Mouse (Mus musculus): ENCODE results near the gene Gchfr.
A peak's percentile ranks its signal among the peaks of the same experiment; 100 is the strongest.

Gchfr gene

DNA sequence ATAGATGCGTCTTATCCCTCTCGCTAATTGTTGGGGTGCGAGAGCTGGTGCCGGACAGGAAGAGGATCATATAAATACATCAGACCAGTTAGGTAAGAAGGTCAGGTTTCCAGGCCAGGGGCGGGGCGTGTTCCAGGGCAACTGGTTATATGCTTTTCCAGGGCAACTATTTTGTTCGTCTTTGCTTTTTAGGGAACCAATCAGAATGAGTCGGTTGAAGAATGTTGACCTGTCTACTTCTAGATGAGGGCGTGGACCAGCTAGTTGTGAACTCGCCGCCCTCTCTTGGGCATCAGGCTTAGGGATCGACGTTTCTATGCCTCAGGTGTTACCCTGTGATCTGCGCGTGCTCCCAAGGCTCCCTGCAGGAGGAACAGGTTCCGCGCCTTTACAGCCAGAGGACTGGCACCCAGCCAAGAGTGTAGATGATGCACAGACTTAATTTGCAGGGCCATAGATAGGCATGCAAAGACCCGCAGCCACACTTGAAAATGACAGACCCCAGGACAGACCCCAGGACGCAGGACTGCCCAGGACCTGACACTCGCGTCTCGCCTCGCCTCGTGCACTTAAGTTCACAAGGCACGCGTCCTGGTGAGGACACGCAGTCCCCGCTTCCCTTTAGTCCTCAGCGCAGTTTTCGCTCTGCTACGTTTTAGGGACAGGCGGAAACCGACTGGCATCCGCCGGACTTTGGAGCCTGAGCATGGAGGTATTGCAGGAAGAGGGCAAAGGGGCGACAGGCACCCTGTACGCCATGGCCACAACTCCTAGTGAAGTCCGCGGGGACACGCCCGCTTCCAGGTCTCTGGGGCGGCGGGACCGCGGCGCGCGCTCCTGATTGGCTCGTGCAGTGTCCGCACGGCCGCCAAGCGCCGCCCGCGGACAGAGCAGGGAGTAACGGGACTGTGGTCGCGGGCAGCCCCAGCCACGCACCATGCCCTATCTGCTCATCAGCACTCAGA is at the start of gene Gchfr:
TSS of gene Gchfr (plus strand) at position 873 of the 965 bp plus-strand sequence.
- DNase-seq (ENCODE audit: low read depth, low spot score), result peak; percentile 55
- Histone ChIP-seq H3K36me3 (ENCODE audit: control insufficient read depth, insufficient read depth, low read length, poor library complexity, severe bottlenecking) (no peaks in the 10 kb centered on the region; the same call in 1 of the 2 replicates), H3K27me3 (ENCODE audit: control insufficient read depth, insufficient read depth, low read length, poor library complexity, severe bottlenecking) (peaks cover 3% of the 10 kb centered on the region)

DNA sequence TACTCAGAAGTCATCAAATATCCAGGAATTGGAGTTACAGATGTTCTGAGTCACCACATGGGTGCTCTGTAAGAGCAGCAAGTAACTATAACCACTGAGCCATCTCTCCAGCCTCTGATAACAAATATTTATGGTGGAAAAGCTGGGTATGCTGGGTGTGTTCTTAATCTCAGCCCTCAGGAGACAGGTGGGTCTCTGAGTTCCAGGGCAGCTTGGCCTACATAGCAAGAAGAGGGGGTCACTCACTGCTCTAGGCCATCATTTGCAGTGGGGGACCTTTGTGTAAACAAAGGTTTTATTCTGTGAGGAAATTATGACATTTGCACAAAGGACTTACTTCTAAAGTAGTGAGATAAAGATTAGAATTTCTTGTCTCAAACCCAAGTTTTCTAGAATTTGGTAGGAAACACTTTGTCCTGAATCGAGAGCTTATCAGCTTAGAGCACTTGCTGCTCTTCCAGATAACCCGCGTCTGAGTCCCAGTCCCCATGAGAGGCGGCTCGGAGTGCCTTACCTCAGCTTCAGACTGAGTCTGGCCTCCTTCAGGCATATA is 31.2 kb upstream of the Gchfr start:
- H3K27me3 ChIP-seq (ENCODE audit: control insufficient read depth, insufficient read depth, low read length, poor library complexity, severe bottlenecking), result no peaks in the 10 kb centered on the region
- peaks cover 10% of the 10 kb centered on the region for H3K36me3 ChIP-seq (ENCODE audit: control insufficient read depth, insufficient read depth, low read length, poor library complexity, severe bottlenecking)
- DNase-seq (ENCODE audit: low read depth, low spot score), result no peak

DNA sequence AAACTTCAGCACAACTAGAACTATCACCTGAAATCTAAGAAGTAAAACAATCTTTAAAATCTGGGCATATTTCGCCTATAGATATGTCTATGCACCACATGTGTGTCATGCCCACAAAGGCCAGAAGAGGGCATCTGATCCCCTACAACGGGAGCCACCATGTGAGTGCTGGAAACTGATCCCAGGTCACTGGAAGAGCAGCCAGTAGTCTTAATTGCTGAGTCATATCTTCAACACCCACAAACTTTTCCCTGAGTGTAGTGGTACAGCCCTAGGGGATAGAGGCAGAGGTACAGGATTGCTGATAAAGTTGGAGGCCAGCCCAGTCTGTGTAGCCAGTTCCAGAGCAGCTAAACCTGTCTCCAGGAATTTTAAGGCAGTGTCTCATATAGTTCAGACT is 22.4 kb upstream of the Gchfr start:
- Histone ChIP-seq H3K27me3 (ENCODE audit: control insufficient read depth, insufficient read depth, low read length, poor library complexity, severe bottlenecking) (no peaks in the 10 kb centered on the region), H3K36me3 (ENCODE audit: control insufficient read depth, insufficient read depth, low read length, poor library complexity, severe bottlenecking) (peaks cover 22% of the 10 kb centered on the region)
- DNase-seq (ENCODE audit: low read depth, low spot score), result peak; percentile 35

DNA sequence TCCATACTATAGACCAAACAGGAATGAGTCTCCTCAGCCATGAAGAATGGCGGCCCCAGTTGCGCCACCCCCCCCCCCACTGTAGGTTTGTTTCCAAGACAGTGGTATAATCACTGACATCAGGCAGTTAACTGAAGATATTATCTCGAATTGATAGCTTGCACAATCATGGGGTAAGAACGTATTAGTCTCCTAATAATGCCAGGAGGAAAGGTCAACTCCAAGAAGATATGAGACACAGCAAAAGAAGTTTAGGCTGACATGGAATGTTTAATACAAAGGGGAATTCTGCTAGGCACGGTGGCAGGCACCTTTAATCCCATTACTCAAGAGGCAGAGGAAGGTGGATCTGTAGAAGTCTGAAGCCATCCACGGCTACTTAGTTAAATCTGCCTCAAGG is 21.1 kb upstream of the Gchfr start:
- no peak for DNase-seq (ENCODE audit: low read depth, low spot score)
- Histone ChIP-seq H3K27me3 (ENCODE audit: control insufficient read depth, insufficient read depth, low read length, poor library complexity, severe bottlenecking) (no peaks in the 10 kb centered on the region), H3K36me3 (ENCODE audit: control insufficient read depth, insufficient read depth, low read length, poor library complexity, severe bottlenecking) (peaks cover 22% of the 10 kb centered on the region)

DNA sequence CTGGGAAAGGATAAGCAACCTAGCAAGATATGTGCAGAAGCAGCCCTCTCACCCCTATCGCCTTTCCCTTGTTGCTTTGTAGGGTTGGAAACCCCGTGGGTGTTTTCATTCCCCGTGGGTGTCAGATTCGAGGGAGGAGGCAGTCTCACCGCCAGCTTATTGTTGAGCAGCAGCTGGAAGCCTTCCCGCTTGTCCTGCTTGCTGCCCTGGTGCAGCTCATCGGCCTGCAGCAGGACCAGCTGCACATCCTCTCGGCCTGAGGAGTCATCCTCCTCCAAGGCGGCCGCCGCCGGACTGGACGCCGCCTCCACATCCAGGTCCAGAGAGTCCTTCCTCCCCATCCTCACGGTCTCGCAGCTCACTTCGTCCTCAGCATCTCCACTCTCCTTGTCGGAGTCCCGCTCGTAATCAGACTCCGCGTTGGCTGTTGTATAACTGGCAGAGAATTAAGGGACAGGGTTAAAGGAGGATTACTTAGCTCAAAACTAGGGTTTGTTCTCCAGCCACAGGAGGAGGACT is 20.4 kb upstream of the Gchfr start:
- H3K27me3 ChIP-seq (ENCODE audit: control insufficient read depth, insufficient read depth, low read length, poor library complexity, severe bottlenecking), result no peaks in the 10 kb centered on the region
- no peak for DNase-seq (ENCODE audit: low read depth, low spot score)
- peaks cover 20% of the 10 kb centered on the region for H3K36me3 ChIP-seq (ENCODE audit: control insufficient read depth, insufficient read depth, low read length, poor library complexity, severe bottlenecking)

DNA sequence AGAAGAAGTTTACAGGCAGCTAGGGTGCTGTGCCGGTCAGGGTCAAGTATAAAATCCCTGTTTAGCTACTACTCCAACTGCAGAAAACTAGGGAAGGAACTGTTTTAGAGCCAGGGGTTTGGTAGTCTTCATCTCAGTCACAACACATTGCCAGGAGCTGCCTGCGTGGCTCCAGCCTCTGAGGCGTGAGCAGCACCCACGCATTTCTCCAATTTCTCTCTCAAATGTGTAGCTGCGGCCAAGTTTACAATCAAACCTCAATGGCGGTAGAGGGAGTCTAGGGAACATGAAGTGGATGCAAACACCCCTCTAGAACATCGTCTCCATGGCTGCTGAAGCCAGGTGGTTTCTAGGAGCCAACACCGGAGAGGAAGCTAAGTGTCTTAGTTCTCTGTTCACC is 19.8 kb upstream of the Gchfr start:
- peaks cover 20% of the 10 kb centered on the region for H3K36me3 ChIP-seq (ENCODE audit: control insufficient read depth, insufficient read depth, low read length, poor library complexity, severe bottlenecking)
- no peaks in the 10 kb centered on the region for H3K27me3 ChIP-seq (ENCODE audit: control insufficient read depth, insufficient read depth, low read length, poor library complexity, severe bottlenecking)
- no peak for DNase-seq (ENCODE audit: low read depth, low spot score)

DNA sequence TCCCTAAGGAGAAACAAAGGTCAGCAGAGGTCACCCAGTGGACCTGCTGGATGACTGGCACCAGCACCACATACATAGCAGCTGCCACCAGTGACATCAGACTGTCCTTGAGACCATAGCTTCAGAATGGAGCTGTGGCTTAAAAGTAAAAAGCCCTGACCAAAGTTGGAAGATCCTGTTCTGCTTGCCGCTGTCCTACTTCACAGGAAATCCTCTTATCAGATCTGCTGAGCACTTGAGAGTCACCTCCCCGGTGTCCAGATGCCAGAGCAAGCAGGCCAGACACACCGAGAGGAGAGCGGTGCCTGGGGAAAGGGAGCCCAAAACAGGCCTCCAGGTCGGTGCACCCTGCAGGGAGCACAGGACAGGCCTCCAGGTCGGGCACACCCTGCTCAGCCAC is 15.3 kb upstream of the Gchfr start:
- H3K27me3 ChIP-seq (ENCODE audit: control insufficient read depth, insufficient read depth, low read length, poor library complexity, severe bottlenecking), result no peaks in the 10 kb centered on the region; the same call in 1 of the 2 replicates
- peaks cover 7% of the 10 kb centered on the region for H3K36me3 ChIP-seq (ENCODE audit: control insufficient read depth, insufficient read depth, low read length, poor library complexity, severe bottlenecking)
- DNase-seq (ENCODE audit: low read depth, low spot score), result no peak

DNA sequence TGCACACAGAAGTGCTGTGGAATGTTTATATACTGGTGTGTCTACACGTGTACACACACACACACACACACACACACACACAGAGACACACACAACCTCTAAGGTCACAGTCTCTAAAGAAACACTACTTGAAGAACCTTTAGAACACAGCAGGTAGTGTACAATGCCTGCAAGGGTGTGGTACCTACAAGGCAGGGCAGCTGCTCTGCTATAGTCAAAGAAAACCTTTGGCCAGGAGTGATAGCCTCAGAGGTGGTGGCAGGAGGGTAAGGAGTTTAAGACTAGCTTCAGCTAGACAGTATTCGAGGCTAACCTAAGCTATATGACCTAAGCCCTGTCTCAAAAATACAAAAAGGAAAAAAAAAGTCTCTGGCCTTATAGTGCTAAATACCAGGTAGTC is 12.9 kb upstream of the Gchfr start:
- H3K27me3 ChIP-seq (ENCODE audit: control insufficient read depth, insufficient read depth, low read length, poor library complexity, severe bottlenecking), result no peaks in the 10 kb centered on the region; the same call in 1 of the 2 replicates
- H3K36me3 ChIP-seq (ENCODE audit: control insufficient read depth, insufficient read depth, low read length, poor library complexity, severe bottlenecking), result peaks cover 1% of the 10 kb centered on the region; the same call in 1 of the 2 replicates
- no peak for DNase-seq (ENCODE audit: low read depth, low spot score)

DNA sequence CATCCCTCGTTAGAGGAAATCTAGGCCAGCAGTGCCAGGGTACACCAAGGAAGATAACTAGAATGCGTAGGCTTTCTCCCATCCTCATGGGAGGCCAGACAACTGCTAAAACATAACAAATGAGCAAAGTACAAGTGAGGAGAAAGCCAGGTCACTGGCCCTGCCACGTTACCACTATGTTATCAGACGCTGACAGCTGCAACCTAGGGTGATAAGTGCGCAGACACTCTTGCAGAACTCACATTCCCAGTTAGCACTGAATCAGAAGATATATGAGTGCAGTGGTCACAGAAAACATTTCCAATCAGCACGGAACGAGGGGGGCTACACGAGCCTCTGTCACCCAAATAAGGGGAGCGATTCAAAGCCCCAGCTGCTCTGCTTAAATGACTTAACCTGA is 12.2 kb upstream of the Gchfr start:
- no peak for DNase-seq (ENCODE audit: low read depth, low spot score)
- Histone ChIP-seq H3K27me3 (ENCODE audit: control insufficient read depth, insufficient read depth, low read length, poor library complexity, severe bottlenecking) (no peaks in the 10 kb centered on the region; the same call in 1 of the 2 replicates), H3K36me3 (ENCODE audit: control insufficient read depth, insufficient read depth, low read length, poor library complexity, severe bottlenecking) (peaks cover 1% of the 10 kb centered on the region; the same call in 1 of the 2 replicates)

DNA sequence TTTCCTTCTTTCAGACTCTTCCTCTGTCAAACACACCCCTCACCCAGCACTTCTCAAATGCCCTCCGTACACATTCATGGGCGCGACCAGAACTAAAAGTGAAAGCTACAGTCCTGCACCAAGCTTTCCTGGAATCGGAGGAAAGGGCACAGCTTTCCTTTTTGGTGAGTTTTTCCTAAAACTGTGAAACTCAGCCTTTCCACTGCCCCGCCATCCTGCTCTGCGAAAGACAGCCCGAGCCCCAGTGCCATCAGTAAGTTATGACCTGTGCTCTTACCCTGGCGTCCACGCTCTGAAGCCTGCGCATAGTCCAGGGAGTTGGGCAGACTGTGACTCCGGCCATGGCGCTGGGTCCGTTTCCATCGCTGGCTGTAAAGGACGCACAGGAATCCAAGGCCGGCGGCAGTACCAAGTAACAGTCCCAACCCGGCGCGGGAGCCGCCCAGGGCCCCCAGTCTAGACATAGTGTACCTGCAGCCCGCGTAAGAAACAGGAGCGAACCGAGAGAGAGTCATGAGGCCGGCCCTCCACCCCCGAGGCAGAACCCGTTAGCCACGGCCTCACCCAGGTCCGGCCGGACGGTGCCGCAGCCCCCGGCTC is 11.4 kb upstream of the Gchfr start:
- H3K27me3 ChIP-seq (ENCODE audit: control insufficient read depth, insufficient read depth, low read length, poor library complexity, severe bottlenecking), result no peaks in the 10 kb centered on the region; the same call in 1 of the 2 replicates
- no peak for DNase-seq (ENCODE audit: low read depth, low spot score)
- H3K36me3 ChIP-seq (ENCODE audit: control insufficient read depth, insufficient read depth, low read length, poor library complexity, severe bottlenecking), result peaks cover 1% of the 10 kb centered on the region; the same call in 1 of the 2 replicates

DNA sequence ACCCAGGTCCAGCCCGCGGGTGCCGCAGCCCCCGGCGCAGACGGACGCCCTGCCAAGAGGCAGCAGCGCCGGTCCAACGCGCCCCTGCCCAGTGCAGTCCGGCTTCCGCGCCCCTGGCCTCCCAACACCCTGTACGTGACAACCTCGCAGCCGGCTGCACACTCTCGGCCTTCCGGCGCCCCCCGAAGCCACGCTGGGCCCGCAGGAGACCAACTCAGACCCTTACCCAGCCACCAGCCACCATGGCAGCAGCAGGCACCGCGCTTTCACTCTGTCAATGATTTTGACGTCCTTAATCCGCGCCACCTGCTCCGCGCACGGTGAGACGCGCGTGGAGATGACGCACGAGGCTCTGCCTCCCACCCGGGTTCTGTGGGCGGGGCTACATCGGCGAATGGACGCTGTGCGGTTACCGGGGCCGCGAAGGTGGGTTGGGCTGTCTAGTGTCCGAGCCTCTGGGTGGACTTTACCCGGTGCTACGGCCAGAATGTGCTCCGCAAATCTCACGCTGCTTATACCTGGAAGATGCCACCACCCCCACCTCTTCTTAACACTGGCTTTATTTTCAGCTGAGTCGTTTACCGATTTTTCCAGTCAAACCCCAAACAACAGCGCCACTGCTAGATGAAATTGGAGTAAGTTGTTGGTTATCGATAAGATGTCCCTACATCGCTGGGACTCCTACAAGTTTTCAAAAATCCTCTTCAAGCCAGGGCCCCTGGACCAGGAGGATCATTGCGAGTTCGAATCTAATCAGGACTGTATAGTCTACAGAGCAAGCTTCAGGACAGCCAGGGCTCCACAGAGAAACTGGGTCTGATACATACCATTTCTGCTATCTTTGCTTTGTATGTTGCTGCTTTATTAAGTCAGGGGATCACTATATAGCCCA is 10.6 kb upstream of the Gchfr start, which contains the start of gene Rmdn3:
TSS of gene Rmdn3 (minus strand) at position 354 of the 892 bp plus-strand sequence.
- DNase-seq (ENCODE audit: low read depth, low spot score), result peak; percentile 95
- Histone ChIP-seq H3K36me3 (ENCODE audit: control insufficient read depth, insufficient read depth, low read length, poor library complexity, severe bottlenecking) (peaks cover 1% of the 10 kb centered on the region; the same call in 1 of the 2 replicates), H3K27me3 (ENCODE audit: control insufficient read depth, insufficient read depth, low read length, poor library complexity, severe bottlenecking) (no peaks in the 10 kb centered on the region; the same call in 1 of the 2 replicates)

DNA sequence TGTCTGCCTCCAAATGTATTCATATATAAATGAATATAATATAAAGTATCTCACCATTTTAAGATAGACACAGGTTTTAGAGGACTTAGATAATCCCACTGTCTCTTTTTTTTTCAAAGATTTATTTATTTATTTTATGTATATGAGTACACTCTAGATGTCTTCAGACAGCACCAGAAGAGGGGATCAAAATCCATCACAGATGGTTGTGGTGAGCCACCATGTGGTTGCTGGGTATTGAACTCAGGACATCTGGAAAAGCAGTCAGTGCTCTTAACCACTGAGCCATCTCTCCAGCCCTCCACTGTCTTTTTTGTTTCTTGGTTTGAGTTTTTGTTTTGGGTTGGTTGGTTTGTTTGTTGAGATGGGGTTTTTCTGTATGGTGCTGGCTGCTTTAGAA is 9.7 kb upstream of the Gchfr start:
- no peaks in the 10 kb centered on the region; the same call in 1 of the 2 replicates for H3K27me3 ChIP-seq (ENCODE audit: control insufficient read depth, insufficient read depth, low read length, poor library complexity, severe bottlenecking)
- DNase-seq (ENCODE audit: low read depth, low spot score), result no peak
- H3K36me3 ChIP-seq (ENCODE audit: control insufficient read depth, insufficient read depth, low read length, poor library complexity, severe bottlenecking), result 0 out of 2 replicates have a peak, but pooled peaks cover 1% of the 10 kb centered on the region

DNA sequence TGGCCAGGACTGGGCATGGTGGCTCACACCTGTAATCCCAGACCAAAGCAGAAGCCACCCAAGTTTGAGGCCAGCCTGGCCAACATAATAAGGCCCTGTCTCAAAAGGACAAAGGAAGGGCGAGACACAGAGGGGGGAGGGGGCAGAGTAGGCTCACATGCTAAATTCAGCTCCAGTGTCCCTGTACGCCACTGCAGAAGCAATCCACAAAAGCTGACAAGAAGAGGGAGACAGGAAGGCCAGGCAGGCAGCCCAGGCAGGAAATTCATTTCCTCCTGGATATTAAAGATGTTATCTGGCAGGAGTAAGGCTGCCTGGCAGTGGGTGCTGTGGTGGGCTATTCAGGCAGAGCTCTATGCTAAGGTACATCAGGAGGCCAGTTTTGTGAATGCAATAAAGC is 6.3 kb upstream of the Gchfr start:
- no peak for DNase-seq (ENCODE audit: low read depth, low spot score)
- Histone ChIP-seq H3K27me3 (ENCODE audit: control insufficient read depth, insufficient read depth, low read length, poor library complexity, severe bottlenecking) (no peaks in the 10 kb centered on the region; the same call in 1 of the 2 replicates), H3K36me3 (ENCODE audit: control insufficient read depth, insufficient read depth, low read length, poor library complexity, severe bottlenecking) (no peaks in the 10 kb centered on the region)

DNA sequence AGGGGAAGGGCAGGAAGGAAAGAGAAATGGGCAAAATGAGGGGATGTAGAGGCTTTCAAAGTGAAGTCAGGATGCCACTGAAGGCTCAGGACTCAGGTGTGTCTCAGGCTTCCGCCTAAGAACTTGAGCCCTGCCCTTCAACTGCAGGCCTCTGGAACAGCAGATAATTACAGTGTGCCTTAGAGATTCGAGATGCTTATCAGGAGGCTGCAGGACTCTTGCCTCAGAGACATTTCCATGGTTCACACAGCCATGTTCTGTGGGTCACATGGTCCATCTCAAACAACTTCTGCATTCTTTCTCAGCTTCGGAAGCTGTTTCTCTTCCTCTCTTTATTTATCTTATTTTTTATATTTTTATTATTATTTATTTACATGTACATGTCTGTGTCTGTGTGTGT is 4.4 kb upstream of the Gchfr start:
- DNase-seq (ENCODE audit: low read depth, low spot score), result no peak
- Histone ChIP-seq H3K27me3 (ENCODE audit: control insufficient read depth, insufficient read depth, low read length, poor library complexity, severe bottlenecking) (peaks cover 3% of the 10 kb centered on the region), H3K36me3 (ENCODE audit: control insufficient read depth, insufficient read depth, low read length, poor library complexity, severe bottlenecking) (no peaks in the 10 kb centered on the region)

All from splenic B cell, adult 2 months (primary cell).